Mouse (Mus musculus) gastrocnemius, postnatal 36 days (tissue): ENCODE measurements around the gene Notch3. TPM values are rescaled to one million over a fixed set of nuclear protein-coding genes. Genes with fewer than 3 reads are reported as not detected.
A peak's percentile ranks its signal among the peaks of the same experiment; 100 is the strongest.
"Not testable (repeated sequence)": the region's sequence is repeated elsewhere in the genome, so short reads cannot be mapped to it uniquely, and the experiment has no call there.

Experiments
- DNase-seq, 2 experiments: peaks; one replicate each; pipeline ENCODE4 v3.0.0; 2022
- intact Hi-C: fragments of 180-260 bp; cut with DNase I; formaldehyde crosslinking; loops from one replicate; pipeline ENCODE4 v1.15.1; 2025
- total RNA-seq, 2 experiments: library from RNA; stranded (reverse); gene quantifications; 2 replicates each; pipeline ENCODE4 v1.2.3; 2021

The Notch3 gene
- total RNA-seq, 2 experiments from 2014 or later, result 11.0 to 13.3 TPM

- intact Hi-C loops, result no loop called here
- peak in 1 of 2 experiments; percentile 27 for DNase-seq
These were observed 44.6 kb downstream of the Notch3 start for GRCm38 (mm10) chr17:32121833-32122586.

GRCm38 (mm10) chr17:32120771-32121532 lies 45.7 kb downstream of the Notch3 start:
- intact Hi-C loops, result no loop called here
- DNase-seq, result no peak

GRCm38 (mm10) chr17:32119196-32119595 lies 47.5 kb downstream of the Notch3 start:
- no peak for DNase-seq
- intact Hi-C loops, result no loop called here

GRCm38 (mm10) chr17:32118484-32118883 lies 48.2 kb downstream of the Notch3 start:
- DNase-seq, result no peak
- intact Hi-C loops, result no loop called here

GRCm38 (mm10) chr17:32117872-32118421 lies 48.7 kb downstream of the Notch3 start:
- intact Hi-C loops, result not testable (repeated sequence)
- DNase-seq, result peak in 1 of 2 experiments; percentile 43

GRCm38 (mm10) chr17:32117287-32117871 lies 49.3 kb downstream of the Notch3 start:
- peak; percentile 54 to 65 for DNase-seq
- intact Hi-C loops, result no loop called here

GRCm38 (mm10) chr17:32116586-32117286 lies 49.9 kb downstream of the Notch3 start:
- DNase-seq, result no peak
- intact Hi-C loops, result no loop called here

GRCm38 (mm10) chr17:32114486-32114885 lies 52.2 kb downstream of the Notch3 start:
- intact Hi-C loops, DNase-seq: not testable (repeated sequence)

- intact Hi-C loops, result no loop called here
- DNase-seq, result peak; percentile 56 to 64
These were observed 52.9 kb downstream of the Notch3 start for GRCm38 (mm10) chr17:32113523-32114421.

GRCm38 (mm10) chr17:32113255-32113522 lies 53.5 kb downstream of the Notch3 start:
- intact Hi-C loops, result no loop called here
- no peak for DNase-seq

GRCm38 (mm10) chr17:32112434-32113254 lies 54.0 kb downstream of the Notch3 start:
- DNase-seq, result no peak
- intact Hi-C loops, result no loop called here

- DNase-seq, result no peak
- intact Hi-C loops, result no loop called here
These were observed 55.5 kb downstream of the Notch3 start for GRCm38 (mm10) chr17:32110980-32111780.

- no peak for DNase-seq
- intact Hi-C loops, result no loop called here
These were observed 56.2 kb downstream of the Notch3 start for GRCm38 (mm10) chr17:32110424-32110823.

GRCm38 (mm10) chr17:32109201-32109940 lies 57.3 kb downstream of the Notch3 start:
- DNase-seq, result no peak
- intact Hi-C loops, result no loop called here

GRCm38 (mm10) chr17:32108320-32109011 lies 58.2 kb downstream of the Notch3 start:
- DNase-seq, intact Hi-C loops: not testable (repeated sequence)

- no peak for DNase-seq
- intact Hi-C loops, result no loop called here
These were observed 58.8 kb downstream of the Notch3 start for GRCm38 (mm10) chr17:32107877-32108276.

GRCm38 (mm10) chr17:32106358-32106757 lies 60.3 kb downstream of the Notch3 start:
- DNase-seq, result no peak

More at GRCm38 (mm10) chr17:32106358-32106757, 60.3 kb downstream of the Notch3 start:
- intact Hi-C loops, result no loop called here
